Mouse (Mus musculus): Measurements from ENCODE around the gene Naip1. TPM values are rescaled to one million over a fixed set of nuclear protein-coding genes. Genes with fewer than 3 reads are reported as not detected.
"Not testable (repeated sequence)": the region's sequence is repeated elsewhere in the genome, so short reads cannot be mapped to it uniquely, and the experiment has no call there.

The Naip1 gene
- polyA plus RNA-seq, 1 experiment from 2014 or later = 0.16 TPM

DNA sequence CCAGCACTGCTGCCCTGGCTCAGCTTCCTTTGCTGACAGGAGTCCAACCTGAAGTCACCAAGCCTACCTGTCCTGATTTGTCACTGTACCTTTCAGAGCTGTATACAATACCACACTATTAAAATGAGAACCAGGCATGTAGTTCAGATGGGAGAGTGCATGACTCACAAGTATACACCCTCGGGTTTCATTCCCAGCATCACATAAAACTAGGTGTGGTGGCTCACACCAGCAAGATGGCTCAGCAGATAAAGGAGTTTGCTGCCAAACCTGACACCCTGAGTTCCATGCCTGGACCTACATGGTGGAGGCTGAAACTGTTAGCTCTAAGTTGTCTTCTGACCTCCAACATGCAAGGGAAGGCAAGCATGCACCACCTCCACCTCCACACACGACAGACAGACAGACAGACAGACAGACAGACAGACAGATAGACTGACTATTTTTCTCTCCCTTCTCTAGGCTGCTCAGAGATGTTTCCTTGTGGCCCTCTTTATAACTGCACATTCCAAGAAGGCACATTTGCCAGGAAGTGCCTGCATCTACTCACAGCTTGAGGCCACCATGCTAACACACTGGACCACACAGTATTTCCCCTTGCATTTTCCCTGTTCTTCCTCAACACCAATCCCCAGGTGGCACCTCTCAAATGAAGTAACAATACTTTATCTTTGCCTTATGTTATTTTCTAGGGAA lies 11.0 kb upstream of the Naip1 start:
- Histone ChIP-seq H3K4me2 (ENCODE audit: low read depth, low read length) (no peak overlapping the region), H3K4me1 (ENCODE audit: control insufficient read depth, insufficient read depth, low read length) (no peaks in the 10 kb centered on the region), H3K9ac (replicated peaks; ENCODE audit: low read depth, low read length) (no peak overlapping the region), H3K4me3 (ENCODE audit: low read depth, low read length) (no peak overlapping the region), H3K9me3 (ENCODE audit: control insufficient read depth, low read length) (0 out of 2 replicates have a peak, but pooled peaks cover 2% of the 10 kb centered on the region), H3K27me3 (ENCODE audit: control insufficient read depth, insufficient read depth, low read length) (no peaks in the 10 kb centered on the region), H3K36me3 (ENCODE audit: control insufficient read depth, insufficient read depth, low read length) (peaks cover 29% of the 10 kb centered on the region), H3K27ac (ENCODE audit: low read depth, low read length) (no peak overlapping the region)
- ATAC-seq (ENCODE audit: low read depth) = no peak
- WGBS = 90% methylated on average over 2 of the region's 2 CpGs

DNA sequence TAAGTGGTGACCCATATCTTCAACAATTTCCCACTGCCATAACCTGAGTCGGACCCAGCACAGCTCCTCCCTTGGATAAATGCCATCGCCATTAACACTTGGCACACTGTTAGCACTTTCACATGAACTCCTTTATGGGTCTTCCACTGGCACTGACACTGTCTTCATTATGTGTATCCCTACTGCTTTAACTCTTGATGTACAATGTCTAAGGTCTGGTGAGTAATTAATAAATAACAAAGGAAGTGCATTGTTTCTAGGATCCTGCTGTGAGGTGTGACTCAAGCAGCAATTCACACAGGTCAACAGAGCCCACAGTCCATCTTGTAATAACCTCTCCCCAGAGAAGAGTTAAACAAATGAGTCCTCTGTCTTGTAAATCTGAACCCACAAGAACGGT lies 8.7 kb upstream of the Naip1 start:
- H3K27me3 ChIP-seq (ENCODE audit: control insufficient read depth, insufficient read depth, low read length) = no peaks in the 10 kb centered on the region
- 59% methylated on average over 3 of the region's 3 CpGs for WGBS
- H3K36me3 ChIP-seq (ENCODE audit: control insufficient read depth, insufficient read depth, low read length) = peaks cover 10% of the 10 kb centered on the region; the same call in 1 of the 2 replicates
- no peaks in the 10 kb centered on the region for H3K4me1 ChIP-seq (ENCODE audit: control insufficient read depth, insufficient read depth, low read length)
- no peak overlapping the region for H3K4me3 ChIP-seq (ENCODE audit: low read depth, low read length)
- H3K27ac ChIP-seq (ENCODE audit: low read depth, low read length) = no peak overlapping the region
- no peak overlapping the region for H3K9ac ChIP-seq (replicated peaks; ENCODE audit: low read depth, low read length)
- no peak for ATAC-seq (ENCODE audit: low read depth)
- no peak overlapping the region for H3K4me2 ChIP-seq (ENCODE audit: low read depth, low read length)
- no peaks in the 10 kb centered on the region for H3K9me3 ChIP-seq (ENCODE audit: control insufficient read depth, low read length)

DNA sequence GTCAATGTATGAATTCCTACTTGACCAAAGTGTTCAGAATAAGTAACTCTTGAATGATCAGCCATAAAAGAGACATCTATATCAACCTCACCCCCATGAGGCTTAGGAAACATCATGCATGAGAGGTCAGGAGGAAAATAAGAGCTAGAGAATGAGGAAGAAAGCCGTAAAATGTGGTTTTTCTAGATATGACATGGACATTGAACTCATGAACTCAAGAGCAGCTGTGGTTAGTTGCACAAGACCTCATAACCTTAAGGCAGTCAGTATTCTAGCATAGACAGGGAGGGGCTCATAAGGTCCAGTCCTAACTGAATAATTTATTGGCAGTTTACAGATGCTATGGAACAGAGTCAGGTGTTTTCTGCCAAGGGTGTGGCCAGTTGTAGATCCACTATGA lies 3.2 kb downstream of the Naip1 start:
- Histone ChIP-seq H3K4me2 (ENCODE audit: low read depth, low read length) (no peak overlapping the region), H3K27ac (ENCODE audit: low read depth, low read length) (no peak overlapping the region), H3K9ac (replicated peaks; ENCODE audit: low read depth, low read length) (no peak overlapping the region), H3K27me3 (ENCODE audit: control insufficient read depth, insufficient read depth, low read length) (no peaks in the 10 kb centered on the region), H3K9me3 (ENCODE audit: control insufficient read depth, low read length) (no peaks in the 10 kb centered on the region), H3K4me1 (ENCODE audit: control insufficient read depth, insufficient read depth, low read length) (no peaks in the 10 kb centered on the region), H3K4me3 (ENCODE audit: low read depth, low read length) (no peak overlapping the region), H3K36me3 (ENCODE audit: control insufficient read depth, insufficient read depth, low read length) (no peaks in the 10 kb centered on the region)
- ATAC-seq (ENCODE audit: low read depth) = no peak
- 89% methylated on average over 1 of the region's 1 CpGs for WGBS

- H3K9me3 ChIP-seq (ENCODE audit: control insufficient read depth, low read length) = no peaks in the 10 kb centered on the region
- H3K4me1 ChIP-seq (ENCODE audit: control insufficient read depth, insufficient read depth, low read length) = no peaks in the 10 kb centered on the region
- WGBS = 70% methylated on average over 3 of the region's 3 CpGs
- no peak for ATAC-seq (ENCODE audit: low read depth)
- H3K36me3 ChIP-seq (ENCODE audit: control insufficient read depth, insufficient read depth, low read length) = no peaks in the 10 kb centered on the region
- no peak overlapping the region for H3K9ac ChIP-seq (replicated peaks; ENCODE audit: low read depth, low read length)
- no peak overlapping the region for H3K4me2 ChIP-seq (ENCODE audit: low read depth, low read length)
- H3K27me3 ChIP-seq (ENCODE audit: control insufficient read depth, insufficient read depth, low read length) = no peaks in the 10 kb centered on the region
- no peak overlapping the region for H3K27ac ChIP-seq (ENCODE audit: low read depth, low read length)
- H3K4me3 ChIP-seq (ENCODE audit: low read depth, low read length) = no peak overlapping the region
Measured at GRCm38 (mm10) chr13:100440116-100440515, 12.6 kb downstream of the Naip1 start.

DNA sequence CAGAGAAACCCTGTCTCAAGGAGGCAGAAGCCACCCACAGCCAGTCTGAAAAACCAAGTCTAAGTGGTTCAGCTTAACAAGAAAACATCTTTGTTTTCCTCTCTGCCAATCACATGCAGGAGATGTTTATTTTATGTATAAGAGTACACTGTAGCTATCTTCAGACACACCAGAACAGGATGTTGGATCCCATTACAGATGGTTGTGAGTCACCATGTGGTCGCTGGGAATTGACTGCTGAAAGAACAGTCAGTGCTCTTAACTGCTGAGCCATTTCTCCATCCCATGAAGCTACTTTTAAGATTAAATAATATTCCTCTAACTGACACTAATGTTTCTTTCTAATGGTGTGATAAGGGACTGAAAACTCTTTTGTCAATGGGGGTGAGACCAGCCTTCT lies 14.0 kb downstream of the Naip1 start:
- Histone ChIP-seq H3K36me3 (ENCODE audit: control insufficient read depth, insufficient read depth, low read length) (no peaks in the 10 kb centered on the region), H3K4me3 (ENCODE audit: low read depth, low read length) (no peak overlapping the region), H3K4me2 (ENCODE audit: low read depth, low read length) (no peak overlapping the region), H3K27ac (ENCODE audit: low read depth, low read length) (no peak overlapping the region), H3K4me1 (ENCODE audit: control insufficient read depth, insufficient read depth, low read length) (no peaks in the 10 kb centered on the region), H3K9ac (replicated peaks; ENCODE audit: low read depth, low read length) (no peak overlapping the region), H3K9me3 (ENCODE audit: control insufficient read depth, low read length) (no peaks in the 10 kb centered on the region), H3K27me3 (ENCODE audit: control insufficient read depth, insufficient read depth, low read length) (no peaks in the 10 kb centered on the region)
- whole genome bisulfite sequencing = 50% methylated on average over 1 of the region's 1 CpGs
- no peak for ATAC-seq (ENCODE audit: low read depth)

DNA sequence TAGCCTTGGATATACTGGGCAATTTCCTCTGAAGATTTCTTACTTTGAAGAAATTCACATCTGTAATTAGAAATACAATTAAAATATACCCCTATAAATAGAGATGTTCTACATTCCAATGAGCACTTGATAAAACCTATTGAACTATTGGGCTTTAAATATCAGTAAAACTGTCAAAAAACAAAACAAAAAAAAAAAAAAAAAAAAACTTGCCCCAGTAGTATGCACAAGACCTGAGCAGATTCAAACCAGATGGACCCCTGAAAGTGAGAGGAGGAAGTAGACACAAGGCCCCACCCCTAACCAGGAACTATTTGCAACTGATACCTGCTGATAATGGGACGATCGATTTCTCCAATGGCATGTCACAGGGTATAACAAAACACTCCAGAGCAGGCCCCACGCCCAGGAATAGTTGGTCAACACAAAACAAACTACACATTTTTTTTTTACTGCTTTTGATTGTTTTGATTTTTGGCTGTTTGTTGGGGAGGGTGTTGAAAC lies 15.3 kb downstream of the Naip1 start:
- H3K27ac ChIP-seq (ENCODE audit: low read depth, low read length) = no peak overlapping the region
- no peak overlapping the region for H3K9ac ChIP-seq (replicated peaks; ENCODE audit: low read depth, low read length)
- H3K4me2 ChIP-seq (ENCODE audit: low read depth, low read length) = no peak overlapping the region
- H3K4me1 ChIP-seq (ENCODE audit: control insufficient read depth, insufficient read depth, low read length) = no peaks in the 10 kb centered on the region
- no peak overlapping the region for H3K4me3 ChIP-seq (ENCODE audit: low read depth, low read length)
- 86% methylated on average over 3 of the region's 3 CpGs for WGBS
- H3K36me3 ChIP-seq (ENCODE audit: control insufficient read depth, insufficient read depth, low read length) = no peaks in the 10 kb centered on the region
- no peaks in the 10 kb centered on the region for H3K9me3 ChIP-seq (ENCODE audit: control insufficient read depth, low read length)
- ATAC-seq (ENCODE audit: low read depth) = no peak
- no peaks in the 10 kb centered on the region for H3K27me3 ChIP-seq (ENCODE audit: control insufficient read depth, insufficient read depth, low read length)

GRCm38 (mm10) chr13:100436556-100437163 lies 16.0 kb downstream of the Naip1 start:
- 88% methylated on average over 1 of the region's 1 CpGs for WGBS
- not testable (repeated sequence) for H3K27ac ChIP-seq (ENCODE audit: low read depth, low read length); H3K9ac ChIP-seq (replicated peaks; ENCODE audit: low read depth, low read length); H3K4me3 ChIP-seq (ENCODE audit: low read depth, low read length); H3K9me3 ChIP-seq (ENCODE audit: control insufficient read depth, low read length); H3K36me3 ChIP-seq (ENCODE audit: control insufficient read depth, insufficient read depth, low read length); H3K4me2 ChIP-seq (ENCODE audit: low read depth, low read length); ATAC-seq (ENCODE audit: low read depth); H3K27me3 ChIP-seq (ENCODE audit: control insufficient read depth, insufficient read depth, low read length); H3K4me1 ChIP-seq (ENCODE audit: control insufficient read depth, insufficient read depth, low read length)

GRCm38 (mm10) chr13:100419958-100420357 lies 32.7 kb downstream of the Naip1 start:
- H3K9me3 ChIP-seq (ENCODE audit: control insufficient read depth, low read length); H3K4me3 ChIP-seq (ENCODE audit: low read depth, low read length); ATAC-seq (ENCODE audit: low read depth); H3K27me3 ChIP-seq (ENCODE audit: control insufficient read depth, insufficient read depth, low read length); H3K27ac ChIP-seq (ENCODE audit: low read depth, low read length); H3K9ac ChIP-seq (replicated peaks; ENCODE audit: low read depth, low read length); H3K4me2 ChIP-seq (ENCODE audit: low read depth, low read length); H3K4me1 ChIP-seq (ENCODE audit: control insufficient read depth, insufficient read depth, low read length); H3K36me3 ChIP-seq (ENCODE audit: control insufficient read depth, insufficient read depth, low read length): not testable (repeated sequence)
- WGBS = 88% methylated on average over 7 of the region's 7 CpGs

DNA sequence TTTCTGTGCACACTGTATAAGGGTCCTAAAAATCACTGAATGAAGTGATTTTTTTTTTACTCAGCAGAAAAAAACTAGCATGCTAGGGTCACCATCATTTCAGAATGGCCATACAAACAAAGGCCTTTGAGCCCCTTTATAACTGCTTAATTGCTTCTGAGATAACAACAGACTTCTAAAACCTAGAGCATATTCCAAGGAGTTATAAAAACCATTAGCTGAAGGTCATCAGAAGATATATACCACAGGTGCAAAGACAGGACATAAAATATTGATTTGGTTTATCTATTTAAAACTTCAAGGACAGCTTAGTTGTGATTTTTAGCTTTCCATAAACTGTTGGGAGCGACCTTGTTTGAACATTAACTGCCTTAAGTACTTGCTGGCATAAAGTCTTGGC lies 38.2 kb downstream of the Naip1 start:
- Histone ChIP-seq H3K36me3 (ENCODE audit: control insufficient read depth, insufficient read depth, low read length) (no peaks in the 10 kb centered on the region), H3K27ac (ENCODE audit: low read depth, low read length) (no peak overlapping the region), H3K4me2 (ENCODE audit: low read depth, low read length) (no peak overlapping the region), H3K4me3 (ENCODE audit: low read depth, low read length) (no peak overlapping the region), H3K4me1 (ENCODE audit: control insufficient read depth, insufficient read depth, low read length) (no peaks in the 10 kb centered on the region), H3K9ac (replicated peaks; ENCODE audit: low read depth, low read length) (no peak overlapping the region), H3K9me3 (ENCODE audit: control insufficient read depth, low read length) (no peaks in the 10 kb centered on the region), H3K27me3 (ENCODE audit: control insufficient read depth, insufficient read depth, low read length) (no peaks in the 10 kb centered on the region)
- 72% methylated on average over 1 of the region's 1 CpGs for WGBS
- ATAC-seq (ENCODE audit: low read depth) = no peak

Measured in neural tube, embryonic 14.5 days (tissue).